Mouse (Mus musculus) CD4-positive, CD25-positive, alpha-beta regulatory T cell, adult 2 months (primary cell): ENCODE results near the gene Itpr1.

Experiments
- DNase-seq: peaks from one replicate; pipeline ENCODE4 v3.0.0-alpha.2; 2012; ENCODE audit warnings: low read depth, low spot score

The Itpr1 gene

DNA sequence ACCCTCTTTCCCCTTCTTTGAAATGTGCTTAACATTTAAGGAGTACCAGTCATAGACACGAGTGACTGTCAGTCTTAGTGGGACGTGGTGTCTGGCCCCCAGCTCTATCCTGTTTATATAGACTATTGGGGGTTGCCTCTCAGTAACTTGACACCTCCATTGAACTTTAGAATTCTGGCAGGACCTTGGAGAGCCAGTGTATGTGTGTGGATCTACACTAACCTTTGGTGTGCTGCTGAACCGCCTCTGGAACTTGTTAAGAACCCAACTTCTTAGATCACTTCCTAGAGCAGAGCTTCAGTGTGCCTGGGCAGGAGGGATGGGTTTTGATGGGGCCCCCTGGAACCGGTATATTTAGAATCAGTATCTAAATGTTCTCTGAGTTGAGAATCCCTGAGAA lies 26.2 kb downstream of the Itpr1 start:
- DNase-seq: no peak

DNA sequence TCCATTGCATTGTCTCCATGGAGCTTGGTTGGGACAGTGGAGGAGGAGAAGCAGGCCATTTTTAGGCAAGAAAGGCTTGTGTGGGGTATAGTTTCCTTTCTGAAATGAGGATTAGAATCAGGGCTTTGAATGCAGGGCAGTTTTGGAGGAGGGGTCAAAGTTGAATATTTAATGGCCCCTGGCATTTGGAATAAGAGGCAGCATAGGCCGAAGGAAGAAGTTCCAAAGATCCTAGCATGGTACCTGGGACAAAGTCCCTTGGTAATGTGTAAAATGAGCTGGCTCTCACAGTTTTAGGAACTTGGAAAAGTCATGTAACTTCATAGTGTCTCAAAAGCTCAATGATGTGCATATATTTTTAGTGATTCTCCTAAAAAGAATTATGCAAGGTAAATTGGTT lies 27.1 kb downstream of the Itpr1 start:
- no peak for DNase-seq

DNA sequence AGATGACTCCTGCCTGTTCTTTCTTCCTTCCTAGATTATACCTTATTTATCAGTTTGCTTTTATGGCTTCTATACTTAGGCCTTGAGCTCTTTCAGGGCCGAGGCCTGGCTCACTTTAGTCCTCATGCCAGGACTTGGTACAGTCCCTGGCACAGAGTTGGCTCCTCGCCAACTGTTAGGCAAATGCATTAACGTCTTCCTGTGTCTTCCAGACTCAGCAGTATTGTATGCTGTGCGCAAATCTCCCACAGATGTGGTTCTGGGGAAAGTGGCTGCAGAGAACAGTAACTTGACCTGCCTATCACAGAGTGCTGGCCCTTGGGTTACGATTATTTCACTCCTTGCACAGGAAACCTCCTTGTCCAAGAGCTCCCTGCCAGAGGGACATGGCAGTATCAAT lies 27.9 kb downstream of the Itpr1 start:
- no peak for DNase-seq

DNA sequence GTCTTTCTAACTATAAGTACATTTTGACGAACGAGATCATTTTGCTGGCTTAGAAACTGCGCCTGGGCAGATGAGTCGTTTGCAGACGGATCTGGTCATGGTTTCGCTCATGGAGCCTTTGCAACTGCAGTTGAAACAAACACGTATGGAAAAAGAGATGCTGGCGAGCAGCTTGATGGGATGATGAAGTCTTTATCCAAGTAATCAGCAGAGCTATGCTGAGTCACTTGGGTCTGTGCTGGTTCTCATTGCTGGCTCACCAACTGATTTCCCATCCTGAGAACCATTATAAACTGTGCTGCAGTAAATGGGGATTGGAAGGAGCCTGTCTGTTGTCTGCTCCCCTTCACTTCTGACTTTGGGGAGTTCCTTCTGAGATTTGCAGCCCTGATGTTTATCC lies 31.7 kb downstream of the Itpr1 start:
- no peak for DNase-seq

DNA sequence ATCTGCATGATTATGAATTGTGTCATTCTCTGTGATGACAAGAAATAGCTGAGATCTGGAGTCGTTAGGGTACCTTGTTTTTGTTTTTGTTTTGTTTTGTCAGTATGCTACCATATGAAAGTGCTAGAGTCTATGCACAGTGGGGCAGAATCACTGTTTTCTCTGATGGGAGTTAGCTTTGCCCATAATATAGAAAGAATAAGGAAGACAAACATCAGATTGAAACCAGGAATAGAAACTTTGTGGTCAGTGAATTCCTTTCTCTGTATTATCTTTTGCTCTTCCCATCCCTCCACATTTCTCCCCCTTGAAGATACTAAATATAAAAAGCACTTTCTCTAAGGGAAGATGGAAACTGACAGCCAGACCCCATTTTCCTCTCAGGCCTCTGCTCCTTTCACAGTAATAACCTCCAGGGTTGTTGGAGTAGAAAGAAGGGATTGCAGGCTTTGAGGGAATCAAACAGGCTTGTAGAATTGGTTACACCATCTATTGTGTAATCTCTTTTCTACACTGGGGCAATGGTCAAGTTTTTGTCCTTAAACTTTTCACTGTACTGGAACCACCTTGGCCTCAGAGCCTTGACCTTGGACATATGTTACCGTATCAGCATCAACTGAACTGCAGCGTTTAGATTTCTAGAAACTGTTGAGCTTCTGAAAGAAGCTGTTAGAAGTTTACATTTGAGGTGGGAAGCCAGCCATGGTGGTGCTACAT lies 33.6 kb downstream of the Itpr1 start:
- DNase-seq: no peak

DNA sequence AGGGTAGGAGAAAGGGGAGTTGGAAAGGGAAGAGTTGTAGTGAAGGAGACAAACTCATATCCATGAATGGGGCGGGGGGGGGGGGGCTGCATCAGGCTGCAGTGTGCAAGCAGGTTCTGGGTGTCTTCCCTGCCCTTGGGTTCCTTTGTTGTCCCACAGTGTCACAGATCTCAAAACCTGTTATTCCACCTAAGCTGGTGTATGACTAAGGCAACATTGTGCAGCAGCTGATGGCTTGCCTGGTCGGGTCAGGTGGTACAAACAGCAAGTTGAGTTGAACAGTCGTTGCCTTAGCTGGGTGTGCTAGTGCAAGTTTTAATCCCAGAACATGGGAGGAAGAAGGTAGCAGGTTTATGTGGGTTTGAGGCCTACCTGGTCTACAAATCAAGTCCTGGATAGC lies 34.3 kb downstream of the Itpr1 start:
- no peak for DNase-seq

DNA sequence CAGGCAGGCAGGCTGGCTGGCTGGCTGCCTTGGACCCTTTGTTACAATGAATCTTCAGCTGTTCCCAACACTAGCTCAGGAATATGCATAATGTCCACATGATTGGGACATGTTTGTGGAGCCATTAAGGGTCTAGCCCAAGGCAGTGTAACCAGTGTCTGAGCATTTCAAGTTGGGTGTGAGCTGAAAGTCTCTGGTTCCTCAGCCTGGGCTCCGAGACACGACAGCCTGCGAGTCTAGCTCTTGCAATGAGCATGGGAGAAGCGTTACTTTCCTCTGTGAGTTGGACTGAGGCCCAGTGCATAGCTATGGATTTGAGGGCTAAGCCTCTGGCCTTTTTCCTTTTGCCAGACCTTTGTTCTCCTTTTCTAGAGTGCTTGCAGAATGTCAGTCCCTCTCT lies 35.6 kb downstream of the Itpr1 start:
- no peak for DNase-seq

DNA sequence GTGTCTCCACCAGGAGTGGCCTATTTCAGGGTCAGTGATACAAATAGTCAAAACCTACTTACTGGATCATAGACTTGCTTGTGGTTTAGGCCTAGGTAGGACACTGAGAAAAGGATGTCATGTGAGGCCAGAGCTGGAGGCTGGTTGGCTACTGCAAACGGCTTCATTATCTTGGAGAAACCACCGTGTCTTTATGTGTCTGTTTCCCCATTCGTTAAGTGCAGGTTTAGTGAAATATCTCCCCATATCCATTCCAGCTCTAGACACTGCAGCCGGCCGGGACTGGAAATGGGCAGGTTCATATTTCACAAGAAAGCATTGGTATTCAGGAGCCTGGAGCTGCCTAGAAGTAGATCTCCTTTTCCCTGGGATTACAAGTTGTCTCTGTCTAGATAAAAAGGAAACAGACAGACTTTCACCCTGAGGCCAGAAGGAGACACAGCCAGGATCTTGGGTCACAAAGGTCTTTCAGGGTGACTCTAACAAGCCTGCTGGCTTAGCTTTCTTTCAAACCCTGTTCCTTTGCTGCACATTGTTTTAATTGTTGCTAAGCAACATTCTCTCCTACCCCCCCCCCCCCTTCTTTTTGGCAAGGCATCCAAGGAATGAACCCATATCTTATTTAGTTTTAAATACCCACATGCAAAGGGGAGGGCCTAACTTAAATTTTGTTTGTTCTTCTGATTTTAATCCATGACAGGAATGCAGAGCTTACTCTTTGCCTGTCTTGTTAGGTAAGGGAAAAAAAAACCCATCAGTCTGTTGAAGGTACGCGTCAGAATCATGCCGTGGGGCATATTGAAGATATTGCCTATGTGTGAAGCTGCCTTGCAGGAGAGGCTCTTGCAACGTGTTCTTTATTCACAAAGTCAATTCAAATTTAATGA lies 36.4 kb downstream of the Itpr1 start:
- DNase-seq: no peak

DNA sequence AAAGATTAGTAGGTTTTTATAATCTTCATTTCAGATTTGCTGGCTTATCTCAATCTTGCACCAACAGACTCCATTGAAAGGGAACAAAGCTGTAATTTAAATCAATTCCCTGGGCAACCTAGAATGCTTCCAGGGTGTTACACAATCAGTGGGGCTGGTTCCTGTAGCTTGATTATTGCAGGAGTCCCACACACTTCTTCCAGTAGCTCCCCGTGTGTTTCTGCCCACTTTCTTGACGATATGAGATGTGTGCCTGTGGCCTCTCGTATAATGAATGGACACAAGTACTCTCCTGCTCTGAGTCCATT lies 37.0 kb downstream of the Itpr1 start:
- DNase-seq: no peak

DNA sequence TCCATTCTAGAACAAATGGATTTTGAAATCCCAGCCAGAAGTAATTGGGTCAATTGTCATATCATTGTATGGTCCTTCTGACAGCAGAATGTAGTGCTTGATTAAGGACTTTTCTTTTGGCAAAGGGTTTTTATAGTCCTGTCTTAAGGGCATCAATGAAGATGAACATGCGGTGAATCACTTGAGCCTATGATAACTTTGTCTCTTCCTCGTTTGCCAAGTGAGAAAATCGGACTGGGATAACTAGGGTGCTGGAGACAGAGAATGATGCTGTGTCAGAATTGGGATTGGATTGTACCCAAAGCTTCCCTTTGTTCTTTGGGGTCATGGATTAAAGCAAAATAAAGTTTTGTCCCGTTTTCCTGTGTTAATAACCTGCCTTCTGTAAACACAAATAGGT lies 37.5 kb downstream of the Itpr1 start:
- no peak for DNase-seq

DNA sequence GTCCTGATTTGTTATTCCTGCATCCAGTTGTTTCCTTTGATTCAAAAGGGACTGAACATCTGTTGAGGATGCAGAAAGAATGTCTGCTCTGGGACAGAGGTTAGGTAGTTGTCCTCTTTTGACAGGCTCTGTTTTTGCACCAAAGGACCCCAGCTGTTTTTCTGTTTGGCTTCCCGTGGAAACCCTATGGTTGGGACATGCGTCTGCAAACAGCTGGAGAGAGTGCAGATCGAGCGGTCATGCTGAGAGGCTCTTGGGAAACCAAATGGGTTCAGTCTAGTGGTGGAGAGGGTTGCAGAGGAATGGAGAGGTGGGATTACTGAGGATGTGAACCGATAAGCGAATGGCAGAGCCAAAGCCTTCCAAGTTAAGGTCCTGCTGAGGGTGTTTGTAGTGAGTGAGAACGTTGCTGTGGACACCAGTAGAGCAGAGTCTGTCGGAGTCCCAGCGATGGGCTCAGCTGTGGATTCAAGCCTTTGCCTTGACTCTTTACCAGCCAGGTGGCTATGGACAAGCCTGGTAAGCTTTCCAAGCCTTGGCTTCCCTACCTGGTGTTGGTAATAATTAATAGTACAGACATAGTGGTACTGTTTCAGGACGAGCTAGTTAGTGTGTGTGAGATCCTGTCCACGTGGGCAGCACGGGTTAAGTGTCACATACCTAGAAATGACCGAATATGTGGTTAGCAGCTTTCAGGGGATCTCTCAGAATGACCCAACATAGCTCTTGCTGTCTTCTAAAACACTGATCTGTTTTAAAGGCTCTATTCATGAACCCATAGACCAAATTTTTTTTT lies 39.9 kb downstream of the Itpr1 start:
- DNase-seq: no peak

DNA sequence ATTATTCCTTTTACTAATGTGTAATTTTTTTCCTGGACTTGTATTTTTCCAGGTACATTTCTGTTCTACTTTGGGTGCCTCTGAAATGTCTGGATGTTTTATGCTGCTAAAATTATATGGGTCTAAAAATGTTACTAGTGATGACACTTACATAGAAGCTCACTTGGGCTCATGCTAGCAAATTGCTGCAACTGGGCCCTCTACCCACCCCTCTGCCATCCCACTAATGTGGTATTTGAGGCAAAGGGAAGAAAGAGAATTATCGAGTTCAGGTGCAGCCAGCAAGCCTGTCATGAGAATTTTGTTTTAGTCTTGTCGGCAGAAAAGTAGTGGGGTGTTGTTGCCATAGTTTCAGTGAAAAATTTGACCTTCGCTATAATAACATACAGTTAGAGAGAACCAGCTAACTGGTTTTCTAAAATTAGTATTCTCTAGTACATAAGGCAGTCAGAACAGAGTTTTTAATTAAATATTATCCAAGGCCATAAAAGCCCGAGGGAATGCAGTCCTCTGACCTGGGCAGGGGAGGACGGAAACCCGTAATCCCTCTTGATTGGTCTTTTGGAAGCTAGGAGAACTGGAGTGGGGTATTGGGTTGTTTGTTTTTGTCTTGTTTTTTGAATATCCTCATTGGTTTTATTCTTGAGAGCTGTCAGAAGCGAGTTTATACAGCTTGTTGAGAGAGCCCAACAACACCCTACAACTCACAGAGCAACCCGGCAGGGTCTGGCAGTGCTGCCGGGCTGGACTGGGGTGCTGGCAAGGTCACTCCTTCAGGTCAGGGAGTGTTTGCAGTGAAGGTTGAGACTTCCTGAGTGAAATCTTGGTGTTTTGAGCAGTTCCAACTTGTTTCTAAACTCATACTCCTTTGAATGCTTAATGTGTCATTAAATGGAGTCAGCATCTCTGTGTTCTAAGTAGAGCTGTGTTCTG lies 41.5 kb downstream of the Itpr1 start:
- no peak for DNase-seq

DNA sequence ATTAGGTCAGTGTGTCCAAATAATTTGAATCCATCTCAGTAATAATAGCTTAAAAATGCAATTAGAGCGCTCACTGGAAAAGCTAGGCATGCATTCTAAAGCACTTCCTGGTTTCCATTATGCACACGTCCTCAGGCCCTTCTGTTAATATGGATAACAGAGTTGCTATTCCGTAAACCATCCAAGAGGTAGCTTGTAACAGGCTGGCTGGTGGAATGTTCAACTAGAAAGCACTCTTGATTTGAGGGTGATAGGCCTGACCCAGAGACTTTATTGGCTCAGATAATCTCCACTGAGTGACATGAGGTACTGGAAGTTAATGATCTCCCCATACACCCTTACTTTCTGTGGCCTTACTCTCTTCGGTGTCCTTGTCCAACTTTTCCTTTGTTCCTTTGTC lies 43.0 kb downstream of the Itpr1 start:
- no peak for DNase-seq

DNA sequence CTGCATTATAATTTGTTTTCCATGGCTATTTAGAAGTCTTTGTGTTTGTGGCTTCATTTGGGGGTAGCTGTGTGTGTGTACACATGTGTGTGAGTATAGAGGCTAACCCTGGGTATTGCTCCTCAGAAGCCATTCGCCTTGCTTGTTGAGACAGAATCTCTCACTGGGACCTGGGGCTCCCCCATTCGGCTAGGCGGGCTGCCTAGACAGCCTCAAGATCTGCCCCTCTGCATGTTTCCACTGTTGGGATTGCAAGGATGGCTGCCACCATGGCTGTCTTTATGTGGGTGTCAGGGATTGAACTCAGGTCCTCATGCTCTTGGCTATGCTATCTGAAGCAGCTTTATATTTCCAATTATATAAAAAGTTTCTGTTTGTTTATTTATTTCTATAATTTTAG lies 44.3 kb downstream of the Itpr1 start:
- DNase-seq: no peak

DNA sequence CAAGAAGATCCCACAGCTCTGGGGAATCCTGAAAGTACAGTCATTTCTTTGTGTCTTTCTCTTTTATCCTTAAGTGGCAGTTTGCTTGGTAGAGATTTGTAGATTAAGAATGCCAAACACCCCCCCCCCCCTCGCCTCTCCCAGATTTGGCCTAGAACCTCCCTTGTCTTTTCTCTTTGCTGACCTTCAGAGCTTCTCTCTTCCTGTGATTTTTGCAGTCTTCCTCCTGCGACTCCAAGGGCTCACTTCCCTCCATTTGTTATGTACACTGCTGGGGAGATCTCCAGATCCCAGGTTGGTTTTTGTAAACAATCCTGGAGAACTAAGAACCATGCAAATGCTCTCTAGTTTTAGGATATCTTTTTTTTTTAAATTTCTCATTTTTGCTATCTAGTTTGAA lies 45.7 kb downstream of the Itpr1 start:
- DNase-seq: no peak

DNA sequence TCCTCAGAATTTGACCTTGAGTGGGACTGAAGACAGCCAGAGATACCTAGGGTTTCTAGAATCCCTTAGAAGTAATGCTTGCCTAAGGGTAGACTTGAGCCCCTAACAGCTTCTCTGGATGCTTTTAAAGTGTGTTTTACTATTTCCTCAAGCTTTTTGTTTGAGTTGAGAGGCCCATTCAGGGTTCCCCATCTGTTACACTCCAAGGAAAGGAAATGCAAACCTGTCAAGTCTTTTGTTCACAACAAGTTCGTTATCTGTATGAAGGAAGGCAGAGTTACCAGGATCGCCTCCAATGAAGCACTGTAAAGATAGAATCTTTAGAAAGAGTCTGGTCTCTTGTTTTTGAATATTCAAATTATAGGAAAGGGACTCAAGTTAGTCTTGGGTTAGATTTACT lies 46.8 kb downstream of the Itpr1 start:
- no peak for DNase-seq

DNA sequence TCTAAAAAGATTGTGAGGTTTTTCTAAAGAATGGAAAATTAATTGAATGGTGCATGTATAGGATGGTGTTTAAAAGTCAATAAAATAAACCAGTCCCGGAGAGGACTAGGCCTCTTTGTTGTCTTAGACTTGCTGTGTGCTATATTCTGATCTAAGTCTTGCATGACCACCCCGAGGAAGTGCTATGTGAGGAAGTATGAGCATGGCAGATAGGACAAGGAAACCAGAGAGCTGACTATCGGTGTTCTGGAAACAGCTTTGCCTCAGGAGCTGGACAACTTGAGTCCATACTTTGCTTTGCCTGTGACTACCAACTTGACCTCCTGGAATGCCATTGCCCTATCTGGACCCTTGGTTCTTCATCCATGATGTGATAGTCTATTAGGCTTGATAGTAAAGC lies 48.6 kb downstream of the Itpr1 start:
- no peak for DNase-seq

DNA sequence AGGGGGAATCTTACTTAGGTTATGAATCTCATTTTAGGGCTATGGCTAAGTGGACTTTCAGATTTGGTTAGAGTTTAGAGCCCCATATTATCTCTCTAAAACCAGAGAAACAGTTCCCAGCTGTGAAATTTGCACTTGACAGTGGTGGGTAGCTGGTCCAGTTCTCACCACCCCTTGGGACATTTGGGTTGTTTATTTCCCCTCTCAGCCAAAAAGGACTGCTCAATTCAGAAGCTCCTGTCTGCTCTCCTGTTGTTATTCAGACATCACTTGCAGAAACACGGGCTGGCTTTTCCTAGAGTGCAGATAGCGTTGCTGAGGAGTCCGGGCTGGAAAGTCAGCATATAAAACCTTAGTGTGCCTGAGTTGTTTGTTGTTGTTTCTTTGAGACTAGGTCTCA lies 51.3 kb downstream of the Itpr1 start:
- DNase-seq: no peak

DNA sequence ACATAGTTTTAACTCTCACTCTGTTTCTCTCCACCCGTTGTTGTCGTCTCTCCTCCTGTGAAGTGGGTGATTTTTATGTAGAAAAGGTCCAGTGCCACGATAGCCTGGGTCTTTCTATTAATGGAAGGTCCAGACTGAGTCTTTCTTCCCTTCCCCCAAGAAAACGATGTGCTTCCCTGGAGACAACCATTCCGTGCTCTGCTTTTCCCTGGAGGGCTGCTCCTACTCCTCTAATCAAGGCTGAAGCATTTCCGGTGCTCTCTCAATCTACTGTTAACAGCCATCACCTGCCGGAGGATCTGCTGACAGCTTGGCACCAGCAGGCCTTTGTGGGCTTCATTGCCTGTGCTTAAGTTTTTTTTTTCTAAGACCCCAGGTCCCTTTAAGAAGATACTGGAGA lies 60.6 kb downstream of the Itpr1 start:
- DNase-seq: no peak

DNA sequence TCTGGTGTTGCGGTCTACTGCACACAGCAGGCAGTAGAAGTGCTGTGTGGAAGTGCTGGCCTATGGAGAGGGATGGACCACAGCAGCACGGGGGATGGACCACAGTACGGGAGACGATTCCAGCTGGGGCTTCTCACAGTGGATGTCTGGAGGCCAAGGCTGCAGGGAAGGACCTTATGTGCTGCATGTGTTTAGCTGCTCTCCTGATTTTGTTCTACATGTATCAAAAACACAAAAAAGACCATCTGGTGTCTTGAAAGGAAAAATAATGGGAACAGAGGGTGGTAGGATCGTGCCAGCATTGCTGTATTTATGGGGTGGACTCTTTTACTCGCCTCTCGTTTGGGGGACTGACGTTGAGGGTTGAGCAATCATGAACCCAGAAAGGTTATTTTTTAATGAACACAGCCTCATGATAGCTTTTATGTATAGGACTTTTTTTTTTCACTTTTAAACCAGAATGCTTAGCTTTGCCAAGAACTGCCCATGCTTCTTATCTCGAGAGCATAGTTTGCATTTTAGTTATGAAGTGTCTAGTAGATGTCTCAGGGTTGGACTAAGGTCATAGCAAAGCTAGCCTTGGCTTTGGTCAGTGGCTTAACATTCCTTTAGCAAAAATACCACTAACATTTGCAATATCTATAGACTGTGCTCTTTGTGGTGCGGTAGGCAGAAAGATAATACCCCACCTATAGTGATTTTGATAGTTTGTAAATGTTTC lies 61.6 kb downstream of the Itpr1 start:
- no peak for DNase-seq
